Mouse (Mus musculus) left cerebral cortex, adult 11 months (tissue): ENCODE results near the gene Syngap1.
A peak's percentile ranks its signal among the peaks of the same experiment; 100 is the strongest.

Experiments used
- DNase-seq: peaks from one replicate; pipeline ENCODE4 v3.0.0; 2022; ENCODE audit warnings: low spot score

The Syngap1 gene

DNA sequence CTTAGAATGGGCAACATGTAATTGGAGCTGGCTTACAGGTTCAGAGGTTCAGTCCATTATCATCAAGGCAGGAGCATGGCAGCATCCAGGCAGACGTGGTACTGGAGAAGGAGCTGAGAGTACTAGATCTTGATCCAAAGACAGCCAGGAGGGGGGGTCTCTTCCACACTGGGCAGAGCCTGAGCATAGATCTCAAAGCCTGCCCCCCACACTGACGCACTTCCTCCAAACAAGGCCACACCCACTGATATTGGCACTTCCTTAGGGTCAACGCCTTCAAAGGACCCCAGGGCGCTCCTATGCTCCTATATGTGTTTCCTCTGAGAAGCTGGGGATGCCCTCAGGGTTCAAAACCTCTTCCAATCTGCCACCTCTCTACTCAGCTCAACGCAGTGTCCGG is 54.0 kb downstream of the Syngap1 start:
- no peak for DNase-seq

- DNase-seq, result no peak
These were observed 54.5 kb downstream of the Syngap1 start for GRCm38 (mm10) chr17:26995562-26995961.

- DNase-seq, result no peak
These were observed 56.6 kb downstream of the Syngap1 start for GRCm38 (mm10) chr17:26997661-26998060.

DNA sequence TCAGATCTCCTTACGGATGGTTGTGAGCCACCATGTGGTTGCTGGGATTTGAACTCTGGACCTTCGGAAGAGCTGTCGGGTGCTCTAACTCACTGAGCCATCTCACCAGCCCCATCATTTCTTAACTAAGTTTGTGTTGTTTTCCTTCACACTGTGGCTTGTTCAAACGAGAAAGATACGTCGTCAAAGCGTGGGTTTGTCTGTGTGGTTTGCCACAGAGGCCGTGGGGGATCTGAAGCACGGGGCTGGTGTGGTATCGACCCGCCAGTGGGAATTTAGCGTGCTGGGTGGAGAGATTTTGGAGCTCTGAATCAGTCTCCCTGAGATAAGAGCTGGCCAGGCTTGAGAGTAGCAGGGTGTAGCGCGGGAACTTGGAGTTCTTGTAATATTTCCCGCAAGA is 57.2 kb downstream of the Syngap1 start:
- DNase-seq, result no peak

GRCm38 (mm10) chr17:26999996-27000395 is 58.9 kb downstream of the Syngap1 start:
- DNase-seq, result peak; percentile 43

- no peak for DNase-seq
These were observed 60.1 kb downstream of the Syngap1 start for GRCm38 (mm10) chr17:27001151-27001550.

- DNase-seq, result no peak
These were observed 60.8 kb downstream of the Syngap1 start for GRCm38 (mm10) chr17:27001889-27002288.

DNA sequence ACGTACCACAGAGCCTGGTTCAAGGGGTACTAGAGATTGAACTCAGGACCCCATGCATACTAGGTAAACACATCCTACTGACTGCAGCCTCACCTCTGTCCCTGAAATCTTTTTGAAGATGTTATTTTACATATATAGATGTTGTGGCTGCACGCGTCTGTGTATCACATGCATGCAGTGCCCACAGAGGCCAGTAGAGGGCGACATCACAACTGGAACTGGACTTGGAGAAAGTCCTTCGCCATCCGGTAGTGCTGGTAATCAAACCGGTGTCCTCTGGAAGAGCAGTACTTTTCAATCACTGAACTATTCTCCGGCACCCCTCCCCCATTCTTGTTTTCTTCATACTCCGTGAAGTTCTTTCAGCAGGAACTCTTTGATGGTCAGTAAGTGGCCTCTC is 63.4 kb downstream of the Syngap1 start:
- no peak for DNase-seq

GRCm38 (mm10) chr17:27004903-27005485 is 63.9 kb downstream of the Syngap1 start:
- no peak for DNase-seq

DNA sequence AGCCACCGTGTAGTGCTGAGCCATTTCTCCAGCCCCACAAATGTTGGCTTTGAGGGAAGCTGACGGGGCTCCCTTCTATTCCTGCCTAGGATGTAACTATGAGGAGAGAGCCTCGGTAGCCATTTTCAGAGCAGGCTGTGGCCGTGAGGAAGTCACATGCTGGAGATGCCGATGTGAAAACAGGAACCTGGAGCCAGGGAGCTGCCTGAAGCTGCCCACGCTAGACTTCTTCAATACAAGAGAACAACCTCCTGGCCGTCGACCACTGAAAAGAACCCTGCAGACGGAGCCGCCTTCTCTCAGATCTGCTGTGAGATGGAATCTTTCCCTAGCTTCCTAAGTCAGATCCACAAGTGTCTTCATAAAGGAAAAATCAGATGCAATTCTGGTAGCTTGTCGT is 64.6 kb downstream of the Syngap1 start:
- DNase-seq, result no peak

DNA sequence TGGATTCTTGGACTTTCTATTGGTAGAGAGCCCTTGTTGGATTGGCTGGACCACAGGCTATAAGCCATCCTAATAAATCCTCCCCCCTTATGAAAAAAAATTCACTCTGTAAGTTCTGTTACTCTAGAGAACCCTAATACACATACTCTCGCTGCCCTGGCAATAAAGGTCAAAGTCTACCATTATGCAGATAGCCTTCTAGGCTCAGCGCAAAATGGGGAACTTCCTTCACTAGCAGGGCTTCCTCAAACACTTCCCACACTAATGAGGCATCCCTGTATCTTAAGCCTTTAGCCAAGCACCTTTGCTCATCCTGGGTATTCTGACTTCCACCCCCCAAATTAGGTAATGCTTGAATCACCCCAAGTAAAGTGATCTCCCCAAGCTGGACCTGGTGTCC is 67.2 kb downstream of the Syngap1 start:
- no peak for DNase-seq

DNA sequence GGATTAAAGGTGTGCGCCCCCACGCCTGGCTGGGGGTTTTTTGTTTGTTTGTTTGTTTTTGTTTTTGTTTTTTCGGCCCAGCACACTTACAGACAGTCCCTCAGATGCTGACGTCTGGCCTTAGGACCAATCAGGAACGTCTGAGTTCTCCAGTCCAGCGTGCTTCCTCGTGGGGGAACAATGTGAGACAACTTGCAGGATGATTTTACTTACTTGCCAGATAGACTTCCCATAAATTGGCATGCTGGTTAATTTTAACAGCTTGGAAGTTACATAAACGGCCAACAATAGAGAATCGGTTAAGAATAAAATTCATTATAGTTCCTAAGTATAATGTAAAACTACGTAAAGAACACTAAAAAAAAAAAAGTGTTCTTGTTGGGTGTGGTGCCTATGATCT is 70.1 kb downstream of the Syngap1 start:
- no peak for DNase-seq

GRCm38 (mm10) chr17:27011998-27012672 is 71.1 kb downstream of the Syngap1 start:
- DNase-seq, result no peak

GRCm38 (mm10) chr17:27012909-27013308 is 71.9 kb downstream of the Syngap1 start:
- peak; percentile 62 for DNase-seq

GRCm38 (mm10) chr17:27017564-27018499 is 76.8 kb downstream of the Syngap1 start:
- DNase-seq, result peak; percentile 72

DNA sequence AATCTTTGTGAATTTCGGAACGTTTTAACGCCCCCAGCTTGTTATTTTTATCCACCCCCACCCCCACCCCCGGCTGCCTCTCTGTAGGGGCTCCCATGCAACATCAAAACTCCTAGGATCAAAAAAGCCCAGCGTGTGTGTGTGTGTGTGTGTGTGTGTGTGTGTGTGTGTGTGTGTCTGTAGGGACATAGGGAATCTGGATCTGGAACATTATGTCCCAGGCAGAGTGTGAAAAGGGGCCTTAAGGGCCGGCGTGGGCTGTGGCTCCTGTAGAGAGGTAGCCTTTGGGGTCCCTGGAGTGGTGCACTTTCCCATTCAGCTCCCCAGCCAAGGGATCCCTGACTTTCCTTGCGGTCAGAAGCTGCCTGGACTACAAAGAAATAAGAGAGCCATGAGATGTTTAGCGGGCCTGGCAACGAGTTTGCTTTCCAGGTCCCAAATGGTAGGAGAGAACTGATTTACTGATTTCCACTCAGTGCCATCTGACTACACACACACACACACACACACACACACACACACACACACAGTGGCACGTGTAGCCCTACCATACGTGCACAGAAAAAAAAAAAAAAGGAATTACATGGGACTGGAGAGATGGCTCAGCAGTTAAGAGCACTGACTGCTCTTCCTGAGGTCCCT is 77.6 kb downstream of the Syngap1 start:
- DNase-seq, result no peak

- no peak for DNase-seq
These were observed 80.0 kb downstream of the Syngap1 start for GRCm38 (mm10) chr17:27021076-27021475.

GRCm38 (mm10) chr17:27021736-27022135 is 80.7 kb downstream of the Syngap1 start:
- no peak for DNase-seq
